In the genomic region with DNA sequence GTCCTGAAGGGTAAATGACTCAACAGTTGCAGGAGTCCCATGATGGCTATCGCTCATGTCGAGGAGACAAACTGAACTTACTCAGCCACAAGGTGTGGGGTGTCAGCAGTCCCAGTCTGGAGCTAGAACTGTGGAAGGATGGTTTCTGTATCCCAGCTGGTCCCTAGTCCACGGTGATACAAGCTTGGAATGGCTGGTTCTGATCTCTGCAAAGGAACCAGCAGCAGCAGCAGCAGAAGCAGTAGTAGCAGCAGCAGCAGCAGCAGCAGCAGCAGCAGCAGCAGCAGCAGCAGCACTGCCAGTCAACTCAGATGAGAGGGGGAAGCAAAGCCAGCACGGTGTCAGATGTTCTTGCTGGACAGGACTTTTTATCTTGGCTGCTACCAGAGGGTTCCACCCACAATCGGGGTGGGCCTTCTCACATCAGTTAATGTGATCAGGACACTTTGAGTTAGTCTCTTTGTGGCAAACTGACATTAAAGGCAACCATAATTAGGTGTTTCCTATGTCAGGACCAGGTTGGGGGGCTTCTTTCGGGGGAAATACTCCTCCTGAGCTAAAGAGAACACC, we compare ENCODE assay signal across 15 mouse cellular contexts. TPM values are rescaled to one million over a fixed set of nuclear protein-coding genes. Genes with fewer than 3 reads are reported as not detected.
DNase-seq lines count a peak whose midpoint lies in the region; ATAC-seq lines count a peak whose summit lies in the region.
"Had no signal": no experiment of that assay in that cellular context is flagged by ENCODE, and none has a peak within 500 bp of the region (broad histone marks: within the 10 kb centered on the region; RNA-seq: fewer than 3 reads in every experiment).

TSS of gene Hsd3b6 (minus strand) at position 343 of the 570 bp plus-strand sequence.

- ATAC-seq in hindbrain, embryonic 11.5 days (ENCODE audit: low FRiP score), result no peak
- ATAC-seq in hindbrain, embryonic 14.5 days (ENCODE audit: low FRiP score), result no peak
- ATAC-seq in limb, embryonic 12.5 days (ENCODE audit: insufficient number of reproducible peaks, insufficient read depth, low FRiP score, low TSS enrichment, low read depth), result no peak
- no peak for ATAC-seq in activated CD4-positive, CD25-positive, alpha-beta regulatory T cell, adult 4 months

- 75% methylated on average over 6 of the region's 6 CpGs for WGBS in hindbrain, embryonic 11.5 days
- WGBS in hindbrain, embryonic 14.5 days, result 81% methylated on average over 6 of the region's 6 CpGs
- 67% methylated on average over 6 of the region's 6 CpGs for WGBS in limb, embryonic 12.5 days

- H3K9me3 ChIP-seq in hindbrain, embryonic 11.5 days (ENCODE audit: control insufficient read depth, low read length), result no peaks in the 10 kb centered on the region
- no peaks in the 10 kb centered on the region for H3K9me3 ChIP-seq in hindbrain, embryonic 14.5 days (ENCODE audit: control insufficient read depth, low read length)
- no peaks in the 10 kb centered on the region for H3K9me3 ChIP-seq in limb, embryonic 12.5 days
- H3K9me3 ChIP-seq: kidney, embryonic 15.5 days; neural tube, embryonic 13.5 days had no signal

- no peak within 1 kb of the TSS for H3K9ac ChIP-seq in hindbrain, embryonic 11.5 days (ENCODE audit: low read depth, low read length)
- no peak within 1 kb of the TSS for H3K9ac ChIP-seq in hindbrain, embryonic 14.5 days
- no peak within 1 kb of the TSS for H3K9ac ChIP-seq in limb, embryonic 12.5 days (replicated peaks)
- H3K9ac ChIP-seq: kidney, embryonic 15.5 days; neural tube, embryonic 13.5 days had no signal

- no peaks in the 10 kb centered on the region for H3K27me3 ChIP-seq in hindbrain, embryonic 11.5 days (ENCODE audit: control insufficient read depth, insufficient read depth, low read length)
- no peaks in the 10 kb centered on the region for H3K27me3 ChIP-seq in hindbrain, embryonic 14.5 days (ENCODE audit: control insufficient read depth, insufficient read depth, low read length)
- H3K27me3 ChIP-seq in limb, embryonic 12.5 days, result no peaks in the 10 kb centered on the region
- H3K27me3 ChIP-seq: kidney, embryonic 15.5 days; neural tube, embryonic 13.5 days had no signal

- H3K4me1 ChIP-seq in hindbrain, embryonic 11.5 days (replicated peaks; ENCODE audit: control insufficient read depth, insufficient read depth, low read length), result no peaks in the 10 kb centered on the region
- no peaks in the 10 kb centered on the region for H3K4me1 ChIP-seq in hindbrain, embryonic 14.5 days (replicated peaks; ENCODE audit: control insufficient read depth, insufficient read depth, low read length)
- H3K4me1 ChIP-seq in limb, embryonic 12.5 days (replicated peaks), result no peaks in the 10 kb centered on the region
- H3K4me1 ChIP-seq: kidney, embryonic 15.5 days; neural tube, embryonic 13.5 days had no signal

- no peak within 1 kb of the TSS for H3K27ac ChIP-seq in hindbrain, embryonic 11.5 days (ENCODE audit: low read depth, low read length)
- H3K27ac ChIP-seq in hindbrain, embryonic 14.5 days, result no peak within 1 kb of the TSS
- H3K27ac ChIP-seq in limb, embryonic 12.5 days, result no peak within 1 kb of the TSS
- H3K27ac ChIP-seq: gastrocnemius, adult 2 months; kidney, embryonic 15.5 days; neural tube, embryonic 13.5 days had no signal

- no peaks in the 10 kb centered on the region for H3K36me3 ChIP-seq in hindbrain, embryonic 11.5 days (ENCODE audit: control insufficient read depth, insufficient read depth, low read length)
- H3K36me3 ChIP-seq in hindbrain, embryonic 14.5 days (replicated peaks; ENCODE audit: control insufficient read depth, insufficient read depth), result no peaks in the 10 kb centered on the region
- H3K36me3 ChIP-seq in limb, embryonic 12.5 days, result no peaks in the 10 kb centered on the region
- H3K36me3 ChIP-seq: kidney, embryonic 15.5 days; neural tube, embryonic 13.5 days had no signal

- H3K4me2 ChIP-seq in hindbrain, embryonic 11.5 days (replicated peaks; ENCODE audit: low read depth, low read length), result no peak within 1 kb of the TSS
- no peak within 1 kb of the TSS for H3K4me2 ChIP-seq in hindbrain, embryonic 14.5 days (replicated peaks)
- H3K4me2 ChIP-seq in limb, embryonic 12.5 days, result no peak within 1 kb of the TSS
- H3K4me2 ChIP-seq: kidney, embryonic 15.5 days; neural tube, embryonic 13.5 days had no signal

- peak; percentile 3 for DNase-seq in embryo, embryonic 11 days
- no peak for DNase-seq in embryo, embryonic 10.5 days (ENCODE audit: low spot score)
- no peak for DNase-seq in hindbrain, embryonic 11.5 days (ENCODE audit: low spot score)
- DNase-seq in hindbrain, embryonic 14.5 days (ENCODE audit: low spot score), result no peak
- peak; percentile 51 for DNase-seq in adrenal gland, adult 2 months
- DNase-seq in natural killer cell, adult 2 months (ENCODE audit: low spot score in 2 of 2), result no peak
- DNase-seq: cerebellum, adult 9-11 months; gastrocnemius, adult 2 months; lung, postnatal 10 days had no signal

- H3K4me3 ChIP-seq in hindbrain, embryonic 11.5 days (ENCODE audit: low read depth, low read length), result no peak within 1 kb of the TSS
- H3K4me3 ChIP-seq in hindbrain, embryonic 14.5 days (replicated peaks; ENCODE audit: low read length), result no peak within 1 kb of the TSS
- no peak within 1 kb of the TSS for H3K4me3 ChIP-seq in limb, embryonic 12.5 days (replicated peaks)
- H3K4me3 ChIP-seq: gastrocnemius, adult 2 months; kidney, embryonic 15.5 days; neural tube, embryonic 13.5 days had no signal

RNA-seq across cellular contexts. Expression of gene Hsd3b6, which starts in this region (rescaled TPM):
- polyA plus RNA-seq in hindbrain, embryonic 11.5 days (2014; fragmentation: Nextera tagmentation; extraction: Ambion mirVana), result 17.9 and 19.1 TPM in 2 replicates
- polyA plus RNA-seq in hindbrain, embryonic 14.5 days (2014; fragmentation: Nextera tagmentation; extraction: Ambion mirVana), result 0.48 and 1.2 TPM in 2 replicates
- 100 to 1,000 TPM in 1 of 2 experiments, 10 to 100 TPM in 1; 75.9 to 236 TPM for total RNA-seq in adrenal gland, adult 2 months (2021)
- 25.3 and 27.1 TPM in 2 replicates for polyA plus RNA-seq in adrenal gland, adult 2 months (2012; rRNA removed)
- polyA plus RNA-seq in limb, embryonic 12.5 days (2016; fragmentation: Nextera tagmentation; extraction: Ambion mirVana), result 31.6 and 33.2 TPM in 2 replicates
- polyA plus RNA-seq in activated CD4-positive, CD25-positive, alpha-beta regulatory T cell, adult 4 months (2017; shearing (Covaris generic)), result not detected
- total RNA-seq: gastrocnemius, adult 2 months; layer of hippocampus, adult 8-10 months; left cerebral cortex, postnatal 25 days had no signal

Comparison
In these comparisons a context has a peak if more than half of its experiments do, and no peak if none do; other contexts are left out.
1. DNase-seq: peak in embryo, embryonic 11 days (single experiment) and adrenal gland, adult 2 months (single experiment); none in embryo, embryonic 10.5 days (single experiment), hindbrain, embryonic 11.5 days (single experiment), hindbrain, embryonic 14.5 days (single experiment) and natural killer cell, adult 2 months (0 of 2).